Mouse (Mus musculus) intestine, postnatal 0 days (tissue): Measurements from ENCODE around the gene B9d1. TPM values are rescaled to one million over a fixed set of nuclear protein-coding genes. Genes with fewer than 3 reads are reported as not detected.

Experiments used
- ATAC-seq: fragments of 200-750 bp; cut with Nextera tagmentation; 2 replicates; pipeline ENCODE4 v1.8.0; 2017; ENCODE audit warnings: mild to moderate bottlenecking, moderate TSS enrichment, moderate library complexity
- H3K27ac ChIP-seq: fragments of 300-500 bp; sonication (generic); 2 replicates; pipeline ENCODE4 v1.5.1; 2014; ENCODE audit warnings: mild to moderate bottlenecking, low read depth, low read length, moderate library complexity
- H3K27me3 ChIP-seq: fragments of 300-500 bp; sonication (generic); replicated peaks from 2 replicates; pipeline ENCODE4 v1.6.1; 2014; ENCODE audit warnings: low read length, mixed read lengths; ENCODE audit not compliant: control insufficient read depth, insufficient read depth
- H3K36me3 ChIP-seq: fragments of 300-500 bp; sonication (generic); 2 replicates; pipeline ENCODE4 v1.6.1; 2014; ENCODE audit warnings: mild to moderate bottlenecking, moderate library complexity; ENCODE audit not compliant: control insufficient read depth, insufficient read depth
- H3K4me1 ChIP-seq: fragments of 300-500 bp; sonication (generic); replicated peaks from 2 replicates; pipeline ENCODE4 v1.6.1; 2014; ENCODE audit warnings: antibody characterized with exemption, low read length, mixed read lengths; ENCODE audit not compliant: control insufficient read depth, insufficient read depth
- H3K4me2 ChIP-seq: fragments of 300-500 bp; sonication (generic); replicated peaks from 2 replicates; pipeline ENCODE4 v1.6.1; 2014; ENCODE audit warnings: low read depth, mild to moderate bottlenecking, moderate library complexity
- H3K4me3 ChIP-seq: fragments of 300-500 bp; sonication (generic); 2 replicates; pipeline ENCODE4 v1.5.1; 2014; ENCODE audit warnings: low read depth, low read length
- H3K9ac ChIP-seq: fragments of 300-500 bp; sonication (generic); 2 replicates; pipeline ENCODE4 v1.6.1; 2014; ENCODE audit warnings: mild to moderate bottlenecking, low read depth, low read length
- H3K9me3 ChIP-seq: fragments of 300-500 bp; sonication (generic); 2 replicates; pipeline ENCODE4 v1.6.1; 2016; ENCODE audit warnings: mixed run types; ENCODE audit not compliant: control insufficient read depth
- CTCF ChIP-seq: sonication (generic); IDR thresholded peaks from 2 replicates; pipeline ENCODE4 v1.5.1; 2016; ENCODE audit warnings: low read depth, mild to moderate bottlenecking, control low read depth, antibody characterized with exemption, moderate library complexity
- WGBS: fragments of 180-500 bp; shearing (Covaris S2); extraction: QIAGEN DNeasy Blood & Tissue Kit; methylation state at CpG from one replicate; pipeline ENCODE4 v1.1.7; 2014; 5-methylcytosine and 5-hydroxymethylcytosine counted together
- polyA plus RNA-seq: library from polyadenylated mRNA; unstranded; fragments of >200 nt; fragmentation: Nextera tagmentation; extraction: Ambion mirVana; gene quantifications from 2 replicates; pipeline ENCODE4 v1.2.1, GENCODE M21; 2015

The B9d1 gene
- polyA plus RNA-seq, 1 experiment from 2014 or later, result 6.1 TPM

DNA sequence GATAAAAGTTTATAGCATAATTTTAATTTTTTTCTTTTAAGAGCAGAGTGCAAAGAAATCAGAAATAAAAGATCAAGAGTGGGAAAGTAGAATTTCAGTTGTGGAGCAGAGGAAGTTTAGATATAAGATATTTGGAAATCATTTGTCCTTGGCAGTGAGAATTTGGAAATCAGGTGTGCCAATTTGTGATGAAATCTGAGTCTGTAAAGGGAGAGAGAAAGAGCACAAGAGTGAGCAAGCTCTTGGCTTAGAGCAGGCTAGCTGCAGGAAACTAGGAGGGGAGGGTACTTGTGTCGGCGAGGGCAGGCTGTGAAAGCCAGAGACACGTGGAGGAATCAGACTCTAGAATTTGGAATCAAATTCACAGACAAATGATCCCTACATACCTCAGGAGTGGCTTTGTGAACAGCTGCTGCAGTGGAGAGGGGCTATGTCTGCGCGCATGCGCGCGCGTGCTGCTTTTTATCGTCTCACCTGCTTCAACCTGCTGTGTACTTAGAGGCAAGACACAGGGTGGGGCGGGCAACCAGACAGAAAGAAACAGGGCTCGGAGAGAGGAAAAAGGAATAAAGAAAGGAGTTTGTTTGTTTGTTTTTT lies 28.1 kb upstream of the B9d1 start:
- H3K4me3 ChIP-seq, result no peak overlapping the region
- H3K27ac ChIP-seq, result no peak overlapping the region

DNA sequence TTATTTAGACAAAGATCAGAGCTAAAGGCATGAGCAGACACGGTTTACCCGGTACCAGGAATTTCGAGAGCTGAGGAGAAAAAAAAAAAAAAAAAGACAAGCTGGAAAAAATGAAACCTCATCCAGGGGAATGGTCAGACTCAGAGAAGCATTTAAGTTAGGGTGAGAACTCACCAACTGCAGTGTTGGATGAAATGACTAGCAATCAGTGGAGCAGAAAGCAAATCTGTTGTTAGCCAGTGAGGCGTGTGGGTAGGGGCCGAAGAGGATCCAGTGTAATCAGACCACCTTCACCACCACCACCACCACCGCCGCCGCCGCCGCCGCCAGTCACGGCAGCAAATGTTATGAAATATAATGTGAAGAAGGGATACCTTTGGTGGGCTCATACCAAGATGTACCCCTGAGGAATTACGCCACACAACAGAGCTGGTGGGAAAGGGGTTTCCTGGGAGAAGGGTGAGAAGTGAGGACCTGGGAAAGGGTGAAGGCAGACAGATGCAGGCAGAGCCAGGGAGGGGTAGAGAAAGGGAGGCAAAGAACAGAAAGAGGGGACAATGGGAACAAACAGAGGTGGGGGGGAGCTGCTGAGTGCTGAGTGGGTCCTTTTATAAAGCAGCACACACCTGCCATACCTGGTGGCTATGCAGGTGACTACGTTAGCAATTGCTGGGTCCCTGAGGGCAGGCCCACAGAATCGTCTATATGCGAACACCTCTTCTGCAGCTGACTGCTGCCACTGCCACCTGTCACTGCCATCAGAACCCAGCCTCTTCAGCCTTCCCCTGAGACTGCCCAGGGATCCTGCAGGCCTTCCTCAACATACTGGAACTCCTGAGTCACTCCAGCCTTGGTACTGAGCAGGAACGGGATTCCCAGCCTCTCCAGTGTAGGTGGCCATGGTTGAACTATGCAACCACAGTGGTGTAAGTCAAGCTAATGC lies 27.1 kb upstream of the B9d1 start:
- Histone ChIP-seq H3K36me3 (no peaks in the 10 kb centered on the region), H3K4me1 (no peaks in the 10 kb centered on the region), H3K27me3 (no peaks in the 10 kb centered on the region), H3K27ac (no peak overlapping the region), H3K4me3 (no peak overlapping the region), H3K9me3 (no peaks in the 10 kb centered on the region), H3K9ac (no peak overlapping the region), H3K4me2 (peak overlapping the region; percentile 51)
- TF ChIP-seq CTCF, result no peak
- no peak for ATAC-seq
- 69% methylated on average over 17 of the region's 17 CpGs for WGBS

More for the DNA sequence above, 28.1 kb upstream of the B9d1 start:
- no peak for TF ChIP-seq CTCF
- no peaks in the 10 kb centered on the region for H3K4me1 ChIP-seq
- H3K4me2 ChIP-seq, result peak overlapping the region; percentile 51
- no peak overlapping the region for H3K9ac ChIP-seq
- H3K36me3 ChIP-seq, result no peaks in the 10 kb centered on the region
- 29% methylated on average over 12 of the region's 12 CpGs for WGBS
- no peaks in the 10 kb centered on the region for H3K9me3 ChIP-seq
- H3K27me3 ChIP-seq, result no peaks in the 10 kb centered on the region
- no peak for ATAC-seq

DNA sequence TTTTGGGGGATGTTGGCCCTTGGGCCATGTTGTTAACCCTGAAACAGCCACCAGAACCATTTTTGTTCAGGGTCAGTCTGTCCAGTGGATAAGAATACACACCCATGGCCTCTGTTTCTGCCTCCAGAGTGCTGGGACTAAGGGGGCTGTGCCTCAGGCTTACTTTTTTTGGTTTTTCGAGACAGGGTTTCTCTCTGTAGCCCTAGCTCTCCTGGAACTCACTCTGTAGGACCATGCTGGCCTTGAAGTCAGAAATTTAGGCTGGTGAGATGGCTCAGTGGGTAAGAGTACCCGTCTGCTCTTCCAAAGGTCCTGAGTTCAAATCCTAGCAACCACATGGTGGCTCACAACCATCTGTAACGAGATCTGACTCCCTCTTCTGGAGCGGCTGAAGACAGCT lies 26.2 kb upstream of the B9d1 start:
- Histone ChIP-seq H3K4me3 (no peak overlapping the region), H3K4me1 (no peaks in the 10 kb centered on the region), H3K9ac (no peak overlapping the region), H3K27me3 (no peaks in the 10 kb centered on the region), H3K9me3 (no peaks in the 10 kb centered on the region), H3K27ac (no peak overlapping the region), H3K4me2 (no peak overlapping the region), H3K36me3 (no peaks in the 10 kb centered on the region)
- no peak for ATAC-seq
- no peak for TF ChIP-seq CTCF
- WGBS, result 90% methylated on average over 4 of the region's 4 CpGs

DNA sequence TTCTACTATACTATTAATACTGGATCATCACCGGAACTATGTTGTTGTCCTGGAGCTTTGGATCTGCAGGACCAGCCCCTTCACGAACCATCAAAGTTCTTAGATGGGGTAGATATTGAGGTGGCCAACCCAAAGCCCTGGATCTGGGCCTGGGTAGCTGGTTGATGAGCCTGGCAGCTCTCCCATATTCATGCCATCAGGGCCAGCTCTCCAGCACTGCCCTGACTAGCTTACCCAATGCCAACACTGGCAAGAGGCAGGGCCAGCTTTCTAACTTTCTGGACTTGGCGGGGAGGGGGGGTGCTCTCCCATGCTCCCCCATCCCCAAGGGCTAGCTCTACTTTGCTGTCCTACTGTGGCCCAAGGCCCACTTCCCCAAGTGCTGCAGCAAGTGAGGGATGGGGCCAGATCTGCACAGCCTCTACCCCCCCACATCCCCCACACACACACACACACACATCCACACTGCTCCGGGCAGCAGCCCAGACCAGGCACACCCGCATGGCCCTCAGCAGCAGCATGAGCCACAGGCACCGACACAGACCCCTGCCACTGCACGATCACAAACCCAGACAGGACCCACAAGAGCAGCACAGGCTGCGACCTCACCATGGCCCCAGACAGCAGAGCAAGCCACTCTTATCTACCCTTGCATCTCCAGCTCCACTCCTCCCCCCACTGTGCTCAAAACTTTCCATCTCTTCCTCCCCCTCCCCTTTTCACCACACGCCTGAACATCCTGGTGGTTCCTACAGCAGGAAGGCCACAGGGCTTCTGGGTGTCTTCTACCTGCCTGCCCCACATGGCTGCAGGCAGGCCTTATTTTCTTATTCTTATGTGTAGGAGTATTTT lies 23.5 kb upstream of the B9d1 start:
- Histone ChIP-seq H3K4me2 (no peak overlapping the region), H3K4me3 (no peak overlapping the region), H3K27me3 (no peaks in the 10 kb centered on the region), H3K4me1 (no peaks in the 10 kb centered on the region), H3K36me3 (no peaks in the 10 kb centered on the region), H3K9me3 (no peaks in the 10 kb centered on the region), H3K9ac (no peak overlapping the region), H3K27ac (no peak overlapping the region)
- ATAC-seq, result no peak
- WGBS, result 51% methylated on average over 9 of the region's 9 CpGs
- TF ChIP-seq CTCF, result no peak

DNA sequence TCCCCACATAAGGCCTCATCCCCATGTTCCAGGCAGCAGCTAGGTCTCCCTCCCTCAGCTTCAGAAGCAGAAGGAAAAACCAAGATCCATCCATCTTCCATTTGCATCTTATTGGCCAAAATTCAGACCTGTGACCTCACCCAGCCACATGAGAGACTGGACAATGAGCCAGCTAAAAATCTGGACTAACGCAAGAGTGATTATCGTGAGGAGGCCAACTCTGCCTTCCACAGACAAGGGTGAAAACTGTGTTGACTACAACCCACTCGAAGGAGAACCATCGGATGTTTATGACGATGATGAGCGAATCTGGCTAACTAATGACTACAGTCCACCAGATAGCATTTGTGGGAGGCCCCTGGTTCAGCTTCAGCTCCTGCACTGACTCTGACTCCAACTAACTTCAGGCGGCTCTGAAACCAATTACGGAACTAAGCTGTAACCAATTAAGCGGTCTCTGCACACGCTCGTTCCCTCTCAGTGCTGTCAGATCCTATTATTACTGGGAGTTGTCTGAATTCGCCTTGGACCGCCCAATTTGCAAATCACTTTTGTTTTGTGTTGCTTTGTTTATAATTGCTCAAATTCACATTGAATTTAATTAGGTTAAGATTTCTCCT lies 21.6 kb upstream of the B9d1 start:
- H3K27ac ChIP-seq, result no peak overlapping the region
- H3K4me1 ChIP-seq, result no peaks in the 10 kb centered on the region
- TF ChIP-seq CTCF, result no peak
- no peaks in the 10 kb centered on the region for H3K9me3 ChIP-seq
- H3K4me3 ChIP-seq, result no peak overlapping the region
- 76% methylated on average over 13 of the region's 13 CpGs for WGBS
- peaks cover 5% of the 10 kb centered on the region; the same call in 1 of the 2 replicates for H3K36me3 ChIP-seq
- H3K9ac ChIP-seq, result no peak overlapping the region
- ATAC-seq, result no peak
- no peaks in the 10 kb centered on the region for H3K27me3 ChIP-seq
- no peak overlapping the region for H3K4me2 ChIP-seq
